Mouse (Mus musculus) A20 (cell line): ENCODE data around the gene Dpyd.

Experiments
- DNase-seq: peaks from one replicate; pipeline ENCODE4 v3.0.0-alpha.2; 2011; ENCODE audit warnings: low read depth, low spot score

Dpyd gene

GRCm38 (mm10) chr3:119361555-119362385, 799.8 kb downstream of the Dpyd start:
- no peak for DNase-seq

GRCm38 (mm10) chr3:119362392-119362791, 800.5 kb downstream of the Dpyd start:
- DNase-seq = no peak

- no peak for DNase-seq
These were observed 807.0 kb downstream of the Dpyd start for GRCm38 (mm10) chr3:119368931-119369330.

- DNase-seq = no peak
These were observed 819.2 kb downstream of the Dpyd start for GRCm38 (mm10) chr3:119381119-119381518.

GRCm38 (mm10) chr3:119382395-119382794, 820.5 kb downstream of the Dpyd start:
- no peak for DNase-seq

- DNase-seq = no peak
These were observed 825.6 kb downstream of the Dpyd start for GRCm38 (mm10) chr3:119387332-119388105.

- no peak for DNase-seq
These were observed 835.3 kb downstream of the Dpyd start for GRCm38 (mm10) chr3:119397205-119397604.

GRCm38 (mm10) chr3:119402836-119403728, 841.2 kb downstream of the Dpyd start:
- no peak for DNase-seq

GRCm38 (mm10) chr3:119419087-119419709, 857.3 kb downstream of the Dpyd start:
- no peak for DNase-seq

- DNase-seq = no peak
These were observed 857.8 kb downstream of the Dpyd start for GRCm38 (mm10) chr3:119419745-119420144.

GRCm38 (mm10) chr3:119431339-119431738, 869.4 kb downstream of the Dpyd start:
- DNase-seq = no peak

- DNase-seq = no peak
These were observed 869.8 kb downstream of the Dpyd start for GRCm38 (mm10) chr3:119431757-119432156.

GRCm38 (mm10) chr3:119447559-119447958, 885.6 kb downstream of the Dpyd start:
- no peak for DNase-seq

- no peak for DNase-seq
These were observed 902.1 kb downstream of the Dpyd start for GRCm38 (mm10) chr3:119464073-119464472.

GRCm38 (mm10) chr3:119464479-119464878, 902.5 kb downstream of the Dpyd start:
- no peak for DNase-seq

- DNase-seq = no peak
These were observed 905.8 kb downstream of the Dpyd start for GRCm38 (mm10) chr3:119467723-119468122.
